Mouse (Mus musculus) embryo, embryonic 10 days (tissue): ENCODE results near the gene Sike1.

Experiments used
- DNase-seq: peaks from one replicate; pipeline ENCODE4 v3.0.0-alpha.2; 2015; ENCODE audit warnings: low spot score

Sike1 gene

DNA sequence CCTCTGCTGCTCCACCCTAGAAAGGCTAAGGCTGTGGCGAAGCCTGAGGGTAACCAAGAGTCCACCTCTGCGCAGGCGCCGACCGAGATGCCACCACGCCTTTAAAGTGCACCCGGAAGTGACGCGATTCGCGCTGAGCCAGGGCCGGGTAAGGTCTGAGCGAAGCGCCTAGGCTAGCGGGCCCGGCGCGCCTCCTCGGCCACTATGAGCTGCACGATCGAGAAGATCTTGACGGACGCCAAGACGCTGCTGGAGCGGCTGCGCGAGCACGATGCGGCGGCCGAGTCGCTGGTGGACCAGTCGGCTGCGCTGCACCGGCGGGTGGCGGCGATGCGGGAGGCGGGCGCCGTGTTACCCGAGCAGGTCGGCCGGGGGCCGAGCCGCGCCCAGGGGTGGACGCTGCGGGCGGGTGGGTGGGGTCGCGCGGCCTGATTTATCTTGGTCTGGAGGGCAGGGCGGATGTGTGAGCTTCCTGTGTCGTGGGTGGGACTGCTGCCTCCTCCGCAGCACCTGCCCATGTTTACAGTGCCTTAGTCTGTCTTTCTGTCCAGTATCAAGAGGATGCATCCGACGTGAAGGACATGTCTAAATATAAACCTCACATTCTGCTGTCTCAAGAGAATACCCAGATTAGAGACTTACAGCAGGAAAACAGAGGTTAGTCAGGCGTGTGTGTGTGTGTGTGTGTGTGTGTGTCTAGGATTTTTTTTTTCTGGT lies at the start of gene Sike1:
Gene Sike1 (plus strand): TSS at position 104 of the 717 bp plus-strand sequence.
- peak; percentile 97 for DNase-seq

DNA sequence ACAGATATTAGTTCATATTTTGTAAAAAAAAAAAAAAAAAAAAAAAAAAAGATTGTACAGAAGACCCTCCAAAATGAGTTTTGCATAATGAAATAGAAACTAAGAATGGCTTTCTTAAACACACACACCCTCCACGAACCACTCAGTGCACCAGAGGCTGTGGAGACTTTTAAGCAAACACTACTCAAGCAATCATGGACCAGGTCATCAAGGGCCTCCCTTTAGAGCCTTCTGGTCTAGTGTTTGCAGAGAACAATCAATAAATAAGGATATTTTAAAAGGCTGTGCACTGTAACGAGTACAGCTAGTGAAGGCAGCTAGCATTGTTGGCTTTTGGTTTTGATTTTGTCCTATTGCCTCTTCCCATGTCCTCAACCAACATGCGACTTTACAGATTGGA lies 49.2 kb upstream of the Sike1 start:
- DNase-seq = no peak

DNA sequence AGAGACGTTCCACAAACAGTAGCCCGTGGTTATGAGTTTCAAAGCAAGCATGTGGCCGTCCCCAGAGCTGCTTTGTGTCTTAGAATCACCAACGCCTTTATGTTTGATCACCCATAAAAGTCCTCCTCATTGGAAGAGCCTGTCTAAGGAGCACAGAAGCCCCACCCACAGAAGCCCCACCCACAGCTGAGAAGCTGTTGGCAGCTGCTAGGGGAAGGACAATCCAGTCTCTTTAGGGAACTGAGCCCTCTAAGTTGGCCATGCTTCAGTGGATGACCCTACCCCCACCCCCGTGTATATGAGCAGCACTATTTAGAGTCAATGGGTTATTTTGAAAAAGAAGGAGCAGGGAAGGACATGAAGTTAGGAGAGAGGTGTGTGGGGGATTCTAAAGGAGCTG lies 48.6 kb upstream of the Sike1 start:
- no peak for DNase-seq

DNA sequence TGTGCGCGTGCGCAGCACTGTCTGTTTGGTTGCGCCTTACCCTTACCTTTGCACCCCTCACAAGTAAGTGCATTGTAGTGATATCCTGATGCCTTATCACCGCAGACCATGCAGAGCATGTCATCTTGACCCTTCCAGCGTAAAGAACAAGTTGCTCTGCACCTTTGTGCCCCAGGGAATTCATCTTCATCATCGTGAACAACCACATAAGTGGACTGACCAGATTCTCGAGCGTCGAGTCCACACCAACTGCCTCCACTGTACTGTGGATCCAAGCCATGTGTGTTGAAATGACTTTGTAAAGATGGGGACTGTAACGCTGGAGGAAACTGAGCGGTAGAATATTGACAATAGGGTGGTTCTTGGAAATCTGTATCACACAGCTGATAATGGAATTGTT lies 41.0 kb upstream of the Sike1 start:
- DNase-seq = no peak

DNA sequence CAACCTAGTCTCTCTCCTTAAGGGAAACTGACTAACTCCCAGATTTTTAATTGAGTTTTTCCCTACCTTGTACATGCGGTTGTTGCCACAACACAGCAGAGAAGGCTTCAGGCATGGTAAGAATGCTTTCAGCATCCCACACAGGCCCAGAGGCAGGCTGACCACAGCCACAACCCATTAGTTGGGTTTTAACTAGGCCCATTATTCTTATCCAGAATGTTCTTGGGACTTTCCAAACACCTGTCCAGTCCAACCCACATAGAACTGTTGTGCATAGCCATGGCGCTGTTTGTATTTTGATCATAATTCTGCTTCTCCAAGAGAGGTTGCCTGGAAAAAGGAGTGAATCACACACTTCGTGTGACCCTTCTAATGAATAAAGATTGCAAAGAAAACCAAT lies 40.4 kb upstream of the Sike1 start:
- no peak for DNase-seq

DNA sequence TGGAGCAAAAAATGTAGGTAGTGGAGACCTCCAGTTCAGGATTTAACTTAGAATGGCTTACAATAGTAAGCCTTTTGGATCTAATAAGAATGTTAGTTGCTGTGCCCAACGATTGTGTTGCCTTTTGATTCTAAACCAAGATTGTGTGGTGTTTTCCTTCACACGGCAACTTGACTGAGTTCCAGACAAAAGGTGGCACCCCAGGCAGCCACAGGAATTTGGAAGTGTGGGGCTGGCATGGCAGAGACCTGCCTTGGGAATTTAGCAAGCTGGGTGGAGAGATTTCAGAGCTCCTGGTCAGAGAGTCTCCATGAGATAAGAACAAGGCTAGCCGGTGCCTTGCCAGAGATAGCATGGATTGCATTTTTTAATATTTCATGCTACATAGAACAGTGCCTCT lies 39.9 kb upstream of the Sike1 start:
- no peak for DNase-seq

DNA sequence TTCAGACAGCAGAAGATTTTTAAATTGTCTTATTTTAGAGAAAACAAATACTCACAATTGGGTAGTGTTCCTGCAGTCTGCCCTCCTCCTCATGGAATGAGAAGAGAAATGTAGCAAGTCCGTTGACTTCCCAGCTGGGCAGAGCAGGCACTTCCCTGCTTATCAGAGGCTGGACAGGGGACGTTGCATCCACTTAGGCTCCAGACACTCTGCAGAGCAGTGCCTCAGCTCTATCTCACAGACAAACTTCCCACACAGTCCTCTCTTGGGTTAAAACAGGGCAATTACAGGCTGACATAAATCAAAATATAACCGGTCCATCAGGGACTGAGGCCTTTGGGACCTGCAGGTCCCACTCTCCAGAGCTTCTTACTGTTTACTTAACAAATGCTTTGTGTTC lies 31.5 kb upstream of the Sike1 start, which contains the start of gene Nr1h5:
Gene Nr1h5 (minus strand): TSS at position 101 of the 400 bp plus-strand sequence.
- no peak for DNase-seq

DNA sequence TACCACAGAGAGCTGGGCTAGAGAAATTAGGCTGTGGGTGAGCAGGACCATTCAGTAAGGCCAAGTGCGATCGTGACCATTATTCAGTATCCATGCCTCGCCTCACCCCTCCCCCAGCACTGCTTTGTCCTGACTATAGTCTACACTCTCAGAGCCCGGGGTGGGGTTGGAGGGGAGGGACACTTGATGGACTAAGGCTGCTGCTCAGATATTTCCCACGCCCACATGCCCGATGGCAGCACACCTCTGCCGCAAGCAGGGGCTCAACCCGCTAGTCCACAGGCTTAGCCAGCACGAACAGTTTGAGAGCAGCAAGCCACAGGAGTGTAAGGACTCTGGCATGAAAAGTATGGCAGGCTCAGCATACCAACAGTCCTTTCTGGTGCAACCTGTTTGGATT lies 25.4 kb upstream of the Sike1 start:
- peak; percentile 33 for DNase-seq

DNA sequence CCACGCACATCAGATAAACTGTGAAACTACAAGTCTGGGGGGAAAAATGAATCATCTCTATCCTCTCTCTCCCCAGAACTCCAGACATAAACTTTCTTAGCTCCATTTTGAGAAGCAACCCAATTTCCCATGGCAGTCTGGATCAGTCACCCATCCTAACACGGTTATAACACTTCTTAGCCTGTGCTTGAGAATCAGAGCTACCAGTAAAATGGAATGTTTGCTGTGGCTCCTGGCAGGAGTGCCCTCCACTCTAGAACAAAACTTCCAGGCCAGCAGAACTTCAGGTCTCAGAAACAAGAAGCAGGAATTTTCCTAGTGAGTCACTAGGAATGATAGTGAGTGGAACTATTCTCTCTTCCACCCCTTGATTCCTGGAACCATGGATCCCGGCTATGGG lies 25.0 kb upstream of the Sike1 start:
- no peak for DNase-seq

DNA sequence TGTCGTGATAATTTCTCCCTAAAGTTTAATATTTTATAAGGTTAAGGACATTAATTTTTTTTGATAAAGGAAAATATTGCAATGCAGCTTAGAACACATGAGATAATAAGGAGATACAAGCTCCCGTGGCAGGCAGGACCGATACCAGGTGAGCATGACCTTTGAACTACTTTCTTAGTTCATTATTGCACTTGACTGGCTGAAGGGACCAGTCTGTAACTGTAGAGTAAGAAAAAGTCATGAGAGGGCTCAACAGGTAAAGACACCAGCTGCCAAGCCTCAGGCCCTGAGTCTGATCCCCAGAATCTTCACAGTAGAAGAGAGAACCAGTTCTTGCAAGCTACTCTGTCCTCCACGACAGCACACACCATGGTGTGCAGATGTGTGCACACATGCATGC lies 18.6 kb upstream of the Sike1 start:
- DNase-seq = no peak

DNA sequence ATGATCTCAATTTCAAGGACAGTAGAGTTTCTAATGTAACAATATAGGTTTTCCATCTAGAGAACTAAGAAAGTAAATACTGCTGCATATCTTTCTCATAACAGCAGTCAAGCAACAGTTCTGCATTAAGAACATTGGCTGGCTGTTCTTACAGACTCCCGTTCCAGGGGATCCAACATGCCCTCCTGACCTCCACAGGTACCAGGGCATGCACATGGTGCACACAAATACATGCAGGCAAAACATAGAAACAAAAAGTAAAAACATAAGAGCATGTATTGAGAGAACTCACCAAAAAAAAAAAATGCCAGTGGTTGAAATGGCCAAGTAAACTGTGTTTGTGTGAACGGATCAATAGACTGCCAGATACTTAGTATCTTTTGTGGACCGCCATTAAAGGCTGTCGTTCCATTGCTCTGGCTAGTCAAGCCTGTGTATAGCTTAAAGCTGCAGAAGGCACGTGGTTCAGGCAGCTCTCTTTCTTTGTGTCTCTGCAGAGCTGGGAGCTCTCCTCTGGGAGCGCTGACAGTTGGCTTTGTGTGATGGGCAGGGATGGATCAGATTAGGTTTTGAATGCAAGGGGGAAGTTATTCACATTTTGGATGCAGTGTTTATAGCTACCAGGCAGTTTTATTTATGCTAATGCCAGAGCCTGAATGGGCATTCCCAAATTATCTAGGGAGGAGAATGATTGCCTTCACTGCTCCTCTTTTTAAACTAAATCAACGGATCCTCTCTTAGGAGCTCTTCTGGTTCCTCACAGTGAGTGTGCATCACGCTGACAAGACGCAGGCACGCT lies 15.8 kb upstream of the Sike1 start:
- DNase-seq = peak; percentile 74

DNA sequence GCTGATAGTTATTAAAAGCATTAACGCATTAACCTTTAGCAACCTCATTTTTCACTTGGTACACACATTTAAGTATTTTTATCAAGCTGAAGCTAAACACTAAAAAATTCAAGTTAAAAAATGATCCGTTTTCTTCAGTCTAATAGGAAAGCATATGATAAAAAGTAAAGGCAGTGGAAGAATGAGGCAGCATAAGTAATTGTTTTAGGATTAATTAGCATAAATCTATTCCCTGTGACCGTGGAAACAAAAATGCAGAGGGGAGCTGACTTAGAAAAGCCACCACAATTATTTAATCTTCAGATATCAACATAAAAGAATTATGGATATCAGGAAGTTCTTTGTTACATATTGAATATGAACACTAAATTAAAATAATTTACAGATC lies 15.2 kb upstream of the Sike1 start:
- no peak for DNase-seq

DNA sequence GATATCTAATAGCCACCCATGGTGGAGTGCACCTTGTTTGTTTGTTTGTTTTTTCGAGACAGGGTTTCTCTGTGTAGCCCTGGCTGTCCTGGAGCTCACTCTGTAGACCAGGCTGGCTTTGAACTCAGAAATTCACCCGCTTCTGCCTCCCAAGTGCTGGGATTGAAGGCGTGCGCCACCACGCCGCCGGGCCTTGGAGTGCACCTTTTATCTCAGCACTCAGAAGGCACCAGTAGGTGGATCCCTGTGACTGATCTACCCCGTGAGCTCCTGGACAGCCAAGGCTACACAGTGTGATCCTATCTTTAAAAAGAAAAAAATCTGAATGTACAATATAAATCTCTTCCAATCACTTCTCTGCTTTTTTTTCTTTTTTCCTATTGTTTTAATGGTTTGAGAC lies 4.5 kb upstream of the Sike1 start:
- no peak for DNase-seq

DNA sequence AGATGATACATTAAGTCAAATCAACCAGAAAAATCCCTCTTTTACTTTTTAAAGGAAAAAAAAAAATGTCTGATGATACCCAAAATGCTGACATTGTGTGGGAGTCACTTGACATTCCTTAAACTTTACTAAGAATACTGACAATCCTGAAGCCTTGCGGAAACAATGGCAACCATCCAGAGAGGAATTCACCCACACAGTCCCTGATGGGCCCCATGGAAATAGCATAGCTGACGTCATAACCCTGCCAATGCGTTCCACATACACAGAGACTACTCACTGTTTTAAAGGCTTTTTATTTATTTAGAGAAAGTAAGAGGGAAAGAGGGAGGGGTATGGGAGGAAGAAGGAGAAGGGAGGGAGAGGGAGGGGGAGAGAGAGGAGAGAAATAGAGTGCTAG lies 2.6 kb upstream of the Sike1 start:
- DNase-seq = no peak

DNA sequence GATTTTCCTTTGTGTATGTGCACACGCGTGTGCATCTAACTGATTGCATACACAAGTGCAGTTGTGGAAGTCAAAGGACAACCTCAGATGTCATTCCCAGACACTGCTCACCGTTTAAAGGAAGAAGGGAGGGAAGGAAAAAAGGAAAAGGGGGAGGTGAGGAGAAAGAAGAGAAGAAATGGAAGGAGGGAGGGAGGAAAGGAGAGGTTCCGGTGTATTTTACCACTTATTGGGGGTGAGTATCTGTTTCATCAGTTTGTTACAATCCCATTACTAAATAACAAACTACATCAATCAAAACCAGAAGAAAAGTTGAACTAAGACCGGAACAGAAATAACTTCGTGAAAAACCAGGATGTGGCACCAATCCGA lies 289 bp upstream of the Sike1 start:
- DNase-seq = no peak

DNA sequence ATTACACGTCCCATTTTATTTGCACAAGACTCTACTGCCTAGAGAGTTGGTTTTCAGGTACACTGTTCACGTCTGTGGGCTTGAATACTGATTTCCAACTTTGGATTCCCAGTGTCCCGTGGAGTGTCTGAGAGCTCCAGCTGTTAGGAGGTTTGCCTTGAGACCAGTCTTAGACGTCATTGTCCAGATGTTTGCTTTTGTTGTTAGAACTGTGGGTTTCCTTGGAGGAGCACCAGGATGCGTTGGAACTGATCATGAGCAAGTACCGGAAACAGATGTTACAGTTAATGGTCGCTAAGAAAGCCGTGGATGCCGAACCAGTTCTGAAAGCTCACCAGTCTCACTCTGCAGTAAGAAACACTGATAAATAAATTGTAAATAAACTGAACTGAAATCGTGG lies 1.5 kb downstream of the Sike1 start:
- DNase-seq = no peak

DNA sequence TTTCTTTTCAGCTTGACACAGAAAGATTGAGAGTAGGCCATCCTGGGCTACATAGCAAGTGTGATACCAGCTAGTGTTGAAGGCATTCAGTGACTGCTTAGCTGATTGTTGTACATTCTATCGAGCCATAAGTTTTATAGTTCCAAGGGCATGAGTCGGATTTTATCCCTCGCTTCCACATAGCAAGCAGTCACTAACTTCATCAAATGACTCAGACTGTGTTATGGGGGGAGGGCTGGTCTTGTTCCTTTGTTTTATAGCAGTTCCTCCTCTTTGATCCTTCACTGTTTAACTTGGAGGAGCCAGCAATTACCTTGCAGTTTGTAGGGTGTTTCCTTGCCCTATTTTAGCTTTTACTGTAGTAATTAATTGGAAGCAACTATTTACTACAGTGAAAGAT lies 2.1 kb downstream of the Sike1 start:
- no peak for DNase-seq

DNA sequence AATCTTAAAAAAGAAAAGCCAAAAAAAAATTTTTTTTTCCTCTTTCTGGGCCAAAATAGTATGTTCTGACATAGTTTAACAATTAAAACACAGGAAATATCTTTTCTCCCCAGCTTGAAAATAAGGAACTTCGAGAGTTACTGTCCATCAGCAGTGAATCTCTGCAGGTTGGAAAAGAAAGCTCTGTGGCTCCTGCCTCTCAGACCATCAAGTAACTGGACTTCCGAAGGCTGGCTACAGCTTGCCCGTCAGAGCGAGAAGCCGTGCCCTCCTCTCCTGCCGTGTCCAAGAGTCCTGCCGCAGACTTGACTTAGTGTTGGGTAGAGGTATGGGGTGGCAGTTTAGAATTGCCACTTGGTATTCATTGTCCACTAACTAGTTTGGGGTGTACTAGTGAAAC lies 6.1 kb downstream of the Sike1 start:
- DNase-seq = no peak

DNA sequence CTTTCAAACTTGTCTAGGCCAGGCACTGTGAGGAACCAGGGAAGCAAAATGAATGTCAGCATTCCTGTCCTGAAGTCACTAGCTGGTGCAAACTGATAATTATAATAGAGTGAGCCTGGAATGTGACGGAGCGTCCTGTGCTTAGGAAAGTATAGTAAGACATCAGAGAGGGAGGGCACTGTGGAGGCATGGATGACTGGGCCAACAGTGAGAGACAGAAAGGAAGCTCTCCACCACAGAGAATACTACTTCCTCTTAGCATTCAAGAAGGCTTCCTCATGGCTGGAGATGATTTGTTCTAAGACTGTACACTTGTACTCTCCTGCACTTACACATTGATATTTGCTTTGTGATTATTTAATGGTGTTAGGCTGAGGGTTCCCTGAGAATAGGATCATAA lies 21.8 kb downstream of the Sike1 start:
- no peak for DNase-seq

DNA sequence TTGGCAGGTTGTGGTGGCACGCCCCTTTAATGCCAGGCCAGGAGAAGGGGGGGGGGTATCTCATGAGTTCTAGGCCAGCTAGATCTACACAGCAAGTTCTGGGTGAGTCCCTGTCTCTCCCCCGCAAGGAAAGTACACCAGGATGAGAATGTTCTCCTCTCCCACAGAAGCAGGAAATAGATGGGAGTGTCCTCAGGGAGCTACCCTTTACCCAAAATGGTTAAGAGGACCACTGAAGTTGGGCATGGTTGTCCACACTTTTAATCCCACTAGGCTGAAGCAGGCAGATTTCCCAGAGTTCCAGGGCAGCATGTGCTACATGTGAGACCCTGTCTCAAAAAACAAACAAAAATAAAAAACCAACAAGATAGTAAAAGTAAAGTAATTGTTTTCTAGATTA lies 24.0 kb downstream of the Sike1 start:
- DNase-seq = no peak

DNA sequence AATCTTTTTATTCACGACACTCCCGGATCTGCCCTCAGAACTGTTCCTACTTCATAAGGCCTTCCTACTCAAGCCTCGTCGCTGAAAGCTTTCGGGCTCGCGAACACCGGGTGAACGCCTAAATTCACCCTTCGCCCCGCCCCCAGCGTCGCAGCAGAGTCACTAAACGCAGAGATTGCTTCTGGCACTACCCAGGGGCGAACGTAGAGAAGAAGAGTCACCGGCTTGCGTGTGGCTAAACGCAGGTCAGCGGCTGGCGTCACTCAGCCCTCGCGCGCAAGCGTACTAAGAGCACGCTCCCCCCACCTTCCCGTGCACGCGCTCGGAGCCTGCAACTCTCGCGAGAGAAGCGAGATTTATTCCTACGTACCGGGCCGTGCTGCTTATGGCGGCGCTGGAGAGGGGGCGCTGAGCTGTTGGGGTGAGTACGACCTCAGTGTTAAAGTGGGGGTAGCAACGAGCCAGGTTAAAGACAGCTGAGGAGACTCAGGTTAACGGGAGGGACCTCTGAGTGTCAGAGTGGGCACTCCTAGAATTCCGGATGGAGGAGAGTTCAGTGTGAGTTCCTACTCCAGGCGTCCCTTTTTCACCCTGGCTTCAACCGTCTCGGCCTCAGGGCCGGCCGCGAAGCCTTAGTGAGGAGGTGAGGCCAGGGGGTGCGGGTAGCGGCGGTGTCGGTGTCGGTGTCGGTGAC lies 24.9 kb downstream of the Sike1 start, which contains the start of gene Csde1:
Gene Csde1 (plus strand): TSS at position 178 of the 694 bp plus-strand sequence.
- peak; percentile 99 for DNase-seq

DNA sequence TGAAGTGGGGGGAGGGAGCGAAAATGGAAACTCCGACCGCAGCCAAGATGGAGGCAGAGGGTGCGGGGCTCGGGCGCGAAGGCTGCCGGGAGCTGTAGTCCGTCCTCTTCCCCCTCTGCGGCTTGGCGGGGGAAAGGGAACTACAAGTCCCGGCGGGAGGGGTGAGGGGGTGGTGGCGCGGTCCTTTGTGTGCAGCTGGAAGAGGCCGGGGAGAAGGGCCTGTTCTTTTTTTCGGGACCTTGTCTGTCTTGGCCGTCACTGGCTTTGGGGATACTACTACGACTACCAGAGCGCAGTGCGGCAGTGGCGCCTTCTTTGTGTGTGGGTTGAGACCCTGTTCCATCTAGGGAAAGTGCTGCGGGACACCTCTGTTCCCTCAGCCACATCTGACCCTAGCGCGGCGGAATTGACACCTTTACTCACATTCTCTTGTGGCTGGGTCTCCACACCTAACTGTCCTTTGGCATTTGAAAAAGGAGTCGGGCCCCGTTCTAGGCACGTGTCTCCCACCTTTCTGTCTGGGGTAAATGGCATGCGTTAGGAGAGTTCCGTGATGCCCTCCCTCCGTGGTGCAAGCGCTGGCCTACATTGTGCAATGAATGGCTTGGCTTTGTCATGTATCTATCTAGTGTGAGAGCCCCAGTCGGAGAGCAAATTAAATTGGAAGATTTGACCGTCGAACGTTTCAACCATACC lies 25.6 kb downstream of the Sike1 start:
- peak; percentile 95 for DNase-seq
